Mouse (Mus musculus) ovary, adult 10 weeks (tissue): Measurements from ENCODE around the gene Smug1. TPM values are rescaled to one million over a fixed set of nuclear protein-coding genes. Genes with fewer than 3 reads are reported as not detected.

Source experiments
- polyA plus RNA-seq: library from polyadenylated mRNA; stranded (reverse); fragments of 350-450 nt; fragmentation: Illumina TruSeq; extraction: RNeasy Lipid Tissue Mini Kit (QIAGEN cat#74804); gene quantifications from one replicate; pipeline ENCODE4 v1.2.3, GENCODE M21; 2014

Smug1 gene
- polyA plus RNA-seq = 15.2 TPM

DNA sequence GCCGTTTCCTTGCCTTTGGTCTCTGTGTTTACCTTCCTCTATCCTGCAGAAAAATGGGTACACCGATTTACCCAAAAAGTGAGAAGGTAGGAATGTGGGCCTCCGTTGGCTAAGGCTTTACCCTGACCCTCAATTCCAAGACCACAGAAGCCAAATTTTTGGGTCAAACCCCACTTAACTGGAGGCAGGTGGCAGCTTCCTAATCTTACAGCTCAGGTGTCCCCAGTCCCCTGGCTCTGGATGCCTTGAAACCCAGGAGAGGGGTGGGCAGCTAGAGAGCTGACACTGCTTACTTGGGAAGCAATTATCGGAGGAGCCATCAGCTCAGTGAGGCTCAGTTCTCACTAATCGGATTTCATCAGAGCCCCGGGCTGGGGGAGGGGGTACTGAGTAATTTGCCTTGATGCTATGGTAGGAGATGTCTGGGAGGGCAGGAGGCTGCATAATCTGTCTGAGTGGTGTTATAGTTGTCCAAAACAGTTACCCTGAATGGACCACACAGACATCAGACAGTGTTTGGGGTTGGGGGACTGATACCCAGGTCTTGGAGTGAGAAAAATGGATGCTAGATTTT is at the start of gene Smug1:
Gene Smug1, minus strand, starts transcription at position 51 of the 574 bp plus-strand sequence.

Other genes starting within 250 kb of the Smug1 start
- not detected for gene Hoxc13, start 246.0 kb downstream of the Smug1 start, polyA plus RNA-seq
- not detected for gene Hoxc12, start 230.3 kb downstream of the Smug1 start, polyA plus RNA-seq
- not detected for gene Hoxc11, start 212.7 kb downstream of the Smug1 start, polyA plus RNA-seq
- 15.5 TPM for gene Hoxc10, start 200.3 kb downstream of the Smug1 start, polyA plus RNA-seq
- gene Hoxc5, start 199.6 kb downstream of the Smug1 start, polyA plus RNA-seq = 6.9 TPM
- 2.4 TPM for gene Hoxc9, start 190.7 kb downstream of the Smug1 start, polyA plus RNA-seq
- 72.1 TPM for gene Hoxc8, start 176.5 kb downstream of the Smug1 start, polyA plus RNA-seq
- gene Hoxc6, start 168.8 kb downstream of the Smug1 start, polyA plus RNA-seq = 49.8 TPM
- 26.9 TPM for gene Hoxc4, start 148.2 kb downstream of the Smug1 start, polyA plus RNA-seq
- 230 TPM for gene Cbx5, start 72.7 kb upstream of the Smug1 start, polyA plus RNA-seq
- 1,400 TPM for gene Hnrnpa1, start 73.3 kb upstream of the Smug1 start, polyA plus RNA-seq
- not detected for gene Nfe2, start 91.3 kb upstream of the Smug1 start, polyA plus RNA-seq
- 70.6 TPM for gene Copz1, start 105.6 kb upstream of the Smug1 start, polyA plus RNA-seq
- not detected for gene Gpr84, start 143.5 kb upstream of the Smug1 start, polyA plus RNA-seq
- not detected for gene Zfp385a, start 173.0 kb upstream of the Smug1 start, polyA plus RNA-seq
- 0.77 TPM for gene Itga5, start 199.7 kb upstream of the Smug1 start, polyA plus RNA-seq